Mouse (Mus musculus) myocyte (in vitro differentiated cells): ENCODE data around the gene Mrps6. TPM values are rescaled to one million over a fixed set of nuclear protein-coding genes. Genes with fewer than 3 reads are reported as not detected.
A peak's percentile ranks its signal among the peaks of the same experiment; 100 is the strongest.

ENCODE experiments used
- H3K27me3 ChIP-seq: one replicate; pipeline ENCODE4 v1.6.1; 2011; ENCODE audit not compliant: control insufficient read depth, insufficient read depth, insufficient read length
- H3K36me3 ChIP-seq: one replicate; pipeline ENCODE4 v1.6.1; 2011; ENCODE audit not compliant: control insufficient read depth, insufficient read depth
- H3K4me2 ChIP-seq: one replicate; pipeline ENCODE4 v1.6.1; 2011; ENCODE audit warnings: low read depth, control low read depth
- H3K4me3 ChIP-seq: one replicate; pipeline ENCODE4 v1.5.1; 2011; ENCODE audit warnings: mild to moderate bottlenecking, control low read depth, moderate library complexity
- H3K79me2 ChIP-seq: one replicate; pipeline ENCODE4 v1.6.1; 2011; ENCODE audit not compliant: control insufficient read depth, insufficient read depth
- H3ac ChIP-seq: one replicate; pipeline ENCODE4 v1.6.1; 2011; ENCODE audit not compliant: control insufficient read depth, insufficient read length
- CEBPB ChIP-seq: IDR thresholded peaks from 2 replicates; pipeline ENCODE4 v1.6.1; 2011; ENCODE audit warnings: mild to moderate bottlenecking, moderate library complexity; ENCODE audit not compliant: poor library complexity, insufficient read depth, severe bottlenecking
- E2F4 ChIP-seq: IDR thresholded peaks from one replicate; pipeline ENCODE4 v1.6.1; 2011; ENCODE audit warnings: mild to moderate bottlenecking, control low read depth, moderate library complexity; ENCODE audit not compliant: insufficient read depth
- MAX ChIP-seq: IDR thresholded peaks from one replicate; pipeline ENCODE4 v1.6.1; 2011; ENCODE audit warnings: low read depth, mild to moderate bottlenecking, control low read depth
- MYOD1 ChIP-seq, 3 experiments: IDR thresholded peaks; one replicate each; pipeline ENCODE4 v1.6.1; 2011; ENCODE audit warnings: control low read depth in 2 of 3, low read depth in 2 of 3, mild to moderate bottlenecking in 2 of 3, moderate library complexity in 1 of 3; ENCODE audit not compliant: insufficient read length in 2 of 3, control insufficient read depth in 1 of 3
- MYOG ChIP-seq, 3 experiments: IDR thresholded peaks; one replicate each; pipeline ENCODE4 v1.6.1; 2011; ENCODE audit warnings: control low read depth in 2 of 3, low read depth in 2 of 3, mild to moderate bottlenecking in 2 of 3; ENCODE audit not compliant: insufficient read length in 2 of 3, control insufficient read depth in 1 of 3, insufficient read depth in 1 of 3
- POLR2A ChIP-seq: IDR thresholded peaks from one replicate; pipeline ENCODE4 v1.6.1; 2011; ENCODE audit warnings: low read depth, mild to moderate bottlenecking, control low read depth, moderate library complexity; ENCODE audit not compliant: insufficient read length
- POLR2AphosphoS2 ChIP-seq: IDR thresholded peaks from one replicate; pipeline ENCODE4 v1.6.1; 2011; ENCODE audit warnings: low read depth, control low read depth; ENCODE audit not compliant: insufficient read length
- REST ChIP-seq: IDR thresholded peaks from one replicate; pipeline ENCODE4 v1.6.1; 2011; ENCODE audit warnings: mild to moderate bottlenecking, control low read depth, moderate library complexity; ENCODE audit not compliant: insufficient read depth, insufficient read length
- SRF ChIP-seq: IDR thresholded peaks from one replicate; pipeline ENCODE4 v1.6.1; 2011; ENCODE audit warnings: low read depth; ENCODE audit not compliant: control insufficient read depth, insufficient read length
- TCF12 ChIP-seq: IDR thresholded peaks from one replicate; pipeline ENCODE4 v1.6.1; 2011; ENCODE audit warnings: mild to moderate bottlenecking, control low read depth; ENCODE audit not compliant: poor library complexity, insufficient read depth, severe bottlenecking
- TCF3 ChIP-seq: IDR thresholded peaks from one replicate; pipeline ENCODE4 v1.6.1; 2011; ENCODE audit warnings: low read depth, control low read depth; ENCODE audit not compliant: insufficient read length
- USF1 ChIP-seq: IDR thresholded peaks from one replicate; pipeline ENCODE4 v1.6.1; 2011; ENCODE audit warnings: low read depth, mild to moderate bottlenecking, control low read depth, moderate library complexity
- polyA plus RNA-seq: library from polyadenylated mRNA; unstranded; fragments of >200 nt; fragmentation: generic; extraction: Trizol; gene quantifications from one replicate; pipeline ENCODE4 v1.2.1, GENCODE M21; 2012; ENCODE audit warnings: missing spikeins

Gene Mrps6
- polyA plus RNA-seq, 1 experiment: 121 TPM

DNA sequence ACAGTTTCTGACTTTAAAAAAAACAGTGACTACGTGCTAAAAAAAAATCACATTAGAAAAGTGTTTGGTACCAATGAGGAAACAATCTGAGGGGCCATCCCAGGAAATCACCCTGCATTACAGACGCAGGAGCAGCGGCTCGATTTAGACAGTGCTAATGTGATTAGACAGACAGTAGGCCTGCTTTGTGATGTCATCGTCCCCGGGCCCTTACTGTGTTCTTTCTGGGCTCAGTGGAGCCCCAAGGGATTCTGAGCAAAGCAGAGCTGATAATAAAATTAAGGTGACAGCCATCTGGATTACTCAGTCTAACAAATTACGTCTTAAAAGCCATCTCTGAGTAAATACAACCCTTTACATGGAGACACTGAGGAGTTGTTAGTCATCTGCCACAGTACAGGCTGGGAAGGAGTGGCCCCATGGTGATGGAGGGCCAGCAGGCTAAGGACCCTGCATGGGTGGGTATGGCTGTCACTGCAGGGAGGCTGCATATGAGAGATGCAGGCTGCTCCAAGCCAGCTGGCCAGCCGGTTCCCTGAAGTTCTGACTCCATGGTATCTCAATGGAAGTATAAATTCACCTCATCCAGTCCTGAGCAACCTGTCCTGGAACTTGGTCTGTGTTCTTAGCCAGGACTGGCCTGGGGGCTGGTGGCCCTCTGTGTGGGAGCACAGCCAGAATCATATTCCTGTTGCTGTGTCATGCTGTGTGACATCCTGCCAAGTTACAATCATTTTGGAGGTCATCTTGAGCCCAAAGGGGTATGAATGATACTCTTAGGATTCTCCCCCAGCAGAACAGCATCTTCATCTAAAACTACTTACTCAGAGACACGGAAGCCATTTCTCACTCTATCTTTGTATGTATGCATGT lies 59.5 kb downstream of the Mrps6 start:
- Histone ChIP-seq H3K4me3 (no peak overlapping the region), H3K4me2 (no peak overlapping the region), H3ac (no peak overlapping the region), H3K36me3 (no peaks in the 10 kb centered on the region), H3K27me3 (no peaks in the 10 kb centered on the region), H3K79me2 (no peaks in the 10 kb centered on the region)
- TF ChIP-seq CEBPB (no peak), REST (no peak)

DNA sequence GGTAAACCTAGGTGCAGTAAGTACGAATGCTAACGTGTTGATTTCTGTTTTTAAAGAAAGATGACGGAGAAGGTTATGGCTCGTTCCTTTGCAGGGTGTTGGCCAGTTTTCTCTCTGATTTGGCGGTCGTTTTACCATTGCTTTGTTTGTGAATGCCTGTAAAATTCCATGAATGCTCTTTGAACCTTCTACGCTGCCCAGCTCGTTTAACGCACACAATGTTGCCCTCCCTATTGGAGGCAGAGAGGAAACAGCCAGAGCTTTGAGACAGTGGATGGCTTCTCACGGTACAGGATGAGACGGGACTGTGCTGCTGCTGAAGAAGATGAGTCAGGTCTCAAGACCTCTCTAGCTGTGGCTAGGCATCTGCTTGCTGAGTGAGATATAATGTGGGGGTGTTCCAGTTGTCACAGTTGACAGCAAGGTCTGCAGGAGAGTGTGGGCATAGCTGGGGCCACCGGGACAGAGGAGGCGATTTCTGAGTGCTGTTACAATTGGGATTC lies 61.0 kb downstream of the Mrps6 start:
- Histone ChIP-seq H3K27me3 (no peaks in the 10 kb centered on the region), H3K4me3 (no peak overlapping the region), H3K36me3 (no peaks in the 10 kb centered on the region), H3K79me2 (no peaks in the 10 kb centered on the region), H3ac (no peak overlapping the region), H3K4me2 (no peak overlapping the region)
- TF ChIP-seq MYOD1 (IDR thresholded peaks at IDR 0.05; ENCODE audit: control insufficient read depth in 1 of 3, insufficient read length in 2 of 3, low read depth in 2 of 3) (peak in 1 of 3 experiments; percentile 48), E2F4 (no peak)

DNA sequence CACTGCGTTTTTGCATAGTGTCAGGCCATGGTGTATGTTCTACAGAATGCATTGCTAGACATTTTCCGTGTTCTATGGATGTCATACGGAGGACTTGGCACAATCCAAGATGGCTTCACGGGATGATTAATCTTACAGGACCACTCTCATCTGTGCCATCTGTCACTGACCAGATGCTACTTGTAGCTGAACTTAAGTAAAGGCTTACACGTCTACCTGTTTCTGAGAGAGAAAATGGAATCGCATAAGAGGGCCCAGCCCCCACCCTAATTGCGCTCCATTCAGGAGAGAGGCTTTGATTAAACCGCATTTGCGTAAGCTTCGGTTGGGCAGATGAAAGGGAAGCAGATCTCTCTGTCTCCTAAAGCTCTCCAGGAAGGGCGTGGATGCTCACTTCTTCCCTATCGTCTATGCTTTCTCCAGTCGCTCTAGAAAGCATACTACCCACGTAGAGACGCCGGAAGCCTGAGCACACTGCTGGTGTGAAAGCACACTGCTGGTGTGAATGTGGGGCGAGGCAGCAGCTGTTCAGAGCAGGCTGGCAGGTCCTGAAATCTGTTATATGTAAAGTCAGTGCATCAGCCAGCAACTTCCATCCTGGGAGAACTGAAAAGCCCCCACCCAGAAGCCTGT lies 62.9 kb downstream of the Mrps6 start:
- Histone ChIP-seq H3ac (no peak overlapping the region), H3K4me3 (no peak overlapping the region), H3K36me3 (no peaks in the 10 kb centered on the region), H3K27me3 (no peaks in the 10 kb centered on the region), H3K4me2 (no peak overlapping the region), H3K79me2 (no peaks in the 10 kb centered on the region)
- TF ChIP-seq REST (no peak), POLR2AphosphoS2 (no peak), POLR2A (no peak), SRF (no peak), MAX (no peak), MYOD1 (IDR thresholded peaks at IDR 0.05; ENCODE audit: control insufficient read depth in 1 of 3, insufficient read length in 2 of 3, low read depth in 2 of 3) (no peak), MYOG (IDR thresholded peaks at IDR 0.05; ENCODE audit: control insufficient read depth in 1 of 3, insufficient read depth in 1 of 3, insufficient read length in 2 of 3, low read depth in 2 of 3) (no peak), USF1 (no peak), TCF12 (no peak), E2F4 (no peak), TCF3 (no peak), CEBPB (no peak)

DNA sequence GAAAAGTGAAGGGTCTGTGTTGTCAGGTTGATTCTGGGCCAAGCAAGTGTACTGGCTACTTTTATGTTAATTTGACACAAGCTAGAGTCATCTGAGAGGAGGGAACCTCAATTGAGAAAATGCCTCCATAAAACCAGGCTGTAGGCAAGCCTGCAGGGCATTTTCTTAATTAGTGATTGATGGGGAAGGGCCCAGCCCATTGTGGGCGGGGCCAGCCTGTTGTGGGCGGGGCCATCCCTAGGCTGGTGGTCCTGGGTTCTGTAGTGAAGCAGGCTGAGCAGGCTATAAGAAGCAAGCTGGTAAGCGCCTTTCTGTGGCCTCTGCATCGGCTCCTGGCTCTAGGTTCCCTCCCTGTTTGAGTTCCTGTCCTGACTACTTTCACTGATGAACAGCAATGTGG lies 69.2 kb downstream of the Mrps6 start:
- Histone ChIP-seq H3K4me3 (no peak overlapping the region), H3K4me2 (no peak overlapping the region), H3ac (no peak overlapping the region), H3K36me3 (no peaks in the 10 kb centered on the region), H3K27me3 (no peaks in the 10 kb centered on the region), H3K79me2 (no peaks in the 10 kb centered on the region)
- TF ChIP-seq REST (no peak), MAX (no peak), CEBPB (no peak), MYOG (IDR thresholded peaks at IDR 0.05; ENCODE audit: control insufficient read depth in 1 of 3, insufficient read depth in 1 of 3, insufficient read length in 2 of 3, low read depth in 2 of 3) (no peak), POLR2A (no peak), TCF3 (no peak), MYOD1 (IDR thresholded peaks at IDR 0.05; ENCODE audit: control insufficient read depth in 1 of 3, insufficient read length in 2 of 3, low read depth in 2 of 3) (no peak), SRF (no peak), E2F4 (no peak), POLR2AphosphoS2 (no peak)

DNA sequence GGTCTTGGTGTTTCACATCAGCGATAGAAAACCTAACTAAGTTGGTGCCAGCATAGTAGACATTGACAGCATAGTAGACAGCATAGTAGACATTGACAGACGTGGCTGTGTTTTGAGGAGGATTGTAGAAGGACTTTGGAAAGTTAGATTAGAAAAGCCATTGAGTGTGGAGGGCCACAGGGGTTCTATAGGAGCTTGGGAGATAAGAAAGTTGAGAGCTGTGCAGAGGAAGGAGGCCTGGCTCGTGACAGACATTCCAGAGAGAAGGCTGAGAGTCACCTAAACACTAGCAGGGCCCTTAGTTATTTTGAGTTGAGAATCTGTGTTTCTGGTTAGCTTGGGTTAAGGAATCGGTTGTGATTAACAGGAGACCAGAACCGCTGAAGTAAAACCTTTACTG lies 69.6 kb downstream of the Mrps6 start:
- no peak overlapping the region for H3K4me3 ChIP-seq
- H3K4me2 ChIP-seq: no peak overlapping the region
- no peaks in the 10 kb centered on the region for H3K36me3 ChIP-seq
- no peaks in the 10 kb centered on the region for H3K27me3 ChIP-seq
- TF ChIP-seq SRF: no peak
- no peak for TF ChIP-seq TCF12
- TF ChIP-seq MAX: no peak
- TF ChIP-seq MYOD1 (IDR thresholded peaks at IDR 0.05; ENCODE audit: control insufficient read depth in 1 of 3, insufficient read length in 2 of 3, low read depth in 2 of 3): no peak
- TF ChIP-seq E2F4: no peak
- no peak for TF ChIP-seq USF1
- TF ChIP-seq POLR2A: no peak
- no peak for TF ChIP-seq MYOG (IDR thresholded peaks at IDR 0.05; ENCODE audit: control insufficient read depth in 1 of 3, insufficient read depth in 1 of 3, insufficient read length in 2 of 3, low read depth in 2 of 3)
- TF ChIP-seq CEBPB: no peak
- TF ChIP-seq TCF3: no peak
- TF ChIP-seq REST: no peak
- TF ChIP-seq POLR2AphosphoS2: no peak
- H3K79me2 ChIP-seq: no peaks in the 10 kb centered on the region
- H3ac ChIP-seq: no peak overlapping the region
